Mouse (Mus musculus) heart, postnatal 0 days (tissue): ENCODE measurements around the gene Rbfox2. TPM values are rescaled to one million over a fixed set of nuclear protein-coding genes. Genes with fewer than 3 reads are reported as not detected.

Experiments used
- ATAC-seq: fragments of 200-750 bp; cut with Nextera tagmentation; 2 replicates; pipeline ENCODE4 v1.8.0; 2017; ENCODE audit warnings: low read depth, moderate number of reproducible peaks, moderate library complexity; ENCODE audit not compliant: insufficient read depth
- DNase-seq: peaks from one replicate; pipeline ENCODE4 v3.0.0-alpha.2; 2016; ENCODE audit warnings: low spot score
- H3K27ac ChIP-seq: fragments of 300-500 bp; sonication (generic); 2 replicates; pipeline ENCODE4 v1.5.1; 2014; ENCODE audit warnings: low read depth, mild to moderate bottlenecking
- H3K27me3 ChIP-seq: fragments of 300-500 bp; sonication (generic); 2 replicates; pipeline ENCODE4 v1.6.1; 2014; ENCODE audit warnings: low read length, mixed read lengths; ENCODE audit not compliant: control insufficient read depth, insufficient read depth
- H3K36me3 ChIP-seq: fragments of 300-500 bp; sonication (generic); replicated peaks from 2 replicates; pipeline ENCODE4 v1.6.1; 2014; ENCODE audit warnings: low read length, mixed read lengths; ENCODE audit not compliant: control insufficient read depth, insufficient read depth
- H3K4me1 ChIP-seq: fragments of 300-500 bp; sonication (generic); 2 replicates; pipeline ENCODE4 v1.6.1; 2014; ENCODE audit warnings: antibody characterized with exemption; ENCODE audit not compliant: control insufficient read depth, insufficient read depth
- H3K4me2 ChIP-seq: fragments of 300-500 bp; sonication (generic); 2 replicates; pipeline ENCODE4 v1.6.1; 2014; ENCODE audit warnings: low read depth, mild to moderate bottlenecking, low read length, moderate library complexity
- H3K4me3 ChIP-seq: fragments of 300-500 bp; sonication (generic); 2 replicates; pipeline ENCODE4 v1.5.1; 2014; ENCODE audit warnings: low read depth, low read length
- H3K9ac ChIP-seq: fragments of 300-500 bp; sonication (generic); replicated peaks from 2 replicates; pipeline ENCODE4 v1.6.1; 2014; ENCODE audit warnings: low read depth, low read length, mixed read lengths
- H3K9me3 ChIP-seq: fragments of 300-500 bp; sonication (generic); replicated peaks from 2 replicates; pipeline ENCODE4 v1.6.1; 2016; ENCODE audit warnings: low read length; ENCODE audit not compliant: control insufficient read depth
- CTCF ChIP-seq: IDR thresholded peaks from 2 replicates; pipeline ENCODE4 v1.5.1; 2016; ENCODE audit warnings: antibody characterized with exemption, control low read depth, low read depth
- EP300 ChIP-seq: IDR thresholded peaks from 2 replicates; pipeline ENCODE4 v1.6.1; 2016; ENCODE audit warnings: antibody characterized with exemption, low read depth
- WGBS: fragments of 180-500 bp; shearing (Covaris S2); extraction: QIAGEN DNeasy Blood & Tissue Kit; methylation state at CpG from one replicate; pipeline ENCODE4 v1.1.7; 2014; 5-methylcytosine and 5-hydroxymethylcytosine counted together
- polyA plus RNA-seq: library from polyadenylated mRNA; unstranded; fragments of >200 nt; fragmentation: Nextera tagmentation; extraction: Ambion mirVana; gene quantifications from 2 replicates; pipeline ENCODE4 v1.2.1, GENCODE M21; 2015
- total RNA-seq: library from RNA; depleted of rRNA; stranded (reverse); fragments of >200 nt; gene quantifications from 2 replicates; pipeline ENCODE4 v1.2.3, GENCODE M21; 2014; ENCODE audit warnings: low replicate concordance

The Rbfox2 gene
- total and polyA plus RNA-seq, 2 experiments from 2014 or later = 49.1 to 143 TPM

DNA sequence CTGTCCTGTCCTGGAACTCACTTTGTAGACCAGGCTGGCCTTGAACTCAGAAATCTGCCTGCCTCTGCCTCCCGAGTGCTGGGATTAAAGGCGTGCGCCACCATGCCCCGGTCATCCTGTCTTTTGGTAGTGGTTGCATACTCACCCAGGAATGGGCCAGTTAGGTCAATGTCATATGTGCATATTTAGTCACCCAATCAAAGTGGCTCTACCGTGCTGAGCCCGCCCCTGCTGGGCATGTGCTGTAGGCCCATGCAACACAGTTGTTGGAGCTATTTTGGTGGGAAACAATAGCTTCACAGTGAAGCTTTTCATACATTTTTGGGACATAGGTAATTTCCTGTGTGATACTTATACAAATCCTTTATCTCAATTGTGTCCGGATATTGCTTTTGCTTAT lies 187.1 kb downstream of the Rbfox2 start:
- ATAC-seq (no peak), DNase-seq (no peak)
- no peak for TF ChIP-seq CTCF
- TF ChIP-seq EP300 = no peak
- Histone ChIP-seq H3K4me3 (no peak overlapping the region), H3K4me1 (peaks cover 11% of the 10 kb centered on the region; the same call in 1 of the 2 replicates), H3K36me3 (peaks cover 22% of the 10 kb centered on the region), H3K4me2 (no peak overlapping the region), H3K27ac (no peak overlapping the region), H3K9me3 (no peaks in the 10 kb centered on the region), H3K27me3 (no peaks in the 10 kb centered on the region), H3K9ac (no peak overlapping the region)
- WGBS = 82% methylated on average over 7 of the region's 7 CpGs

DNA sequence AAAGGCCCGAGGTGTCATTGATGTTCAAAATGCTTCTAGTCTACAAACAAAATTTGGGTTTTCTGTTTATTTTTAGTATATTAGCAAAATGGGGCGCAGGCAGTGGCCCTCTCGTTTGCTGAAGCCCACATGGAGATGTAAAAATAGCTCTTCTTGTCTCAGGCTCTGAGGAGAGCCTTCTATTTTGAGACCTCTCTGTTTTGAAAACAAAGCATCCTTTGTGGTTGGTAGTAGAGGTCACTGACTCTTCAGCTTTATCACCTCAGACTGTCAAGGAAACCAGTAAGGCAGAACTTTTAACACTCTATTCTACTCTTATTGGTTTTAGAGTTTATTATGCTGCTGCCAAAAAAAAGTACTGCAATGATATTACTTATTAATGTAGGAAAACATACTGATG lies 189.6 kb downstream of the Rbfox2 start:
- 20% methylated on average over 3 of the region's 3 CpGs for WGBS
- peaks cover 46% of the 10 kb centered on the region for H3K36me3 ChIP-seq
- no peak overlapping the region for H3K9ac ChIP-seq
- peak overlapping the region; percentile 46; the same call in 1 of the 2 replicates for H3K27ac ChIP-seq
- no peaks in the 10 kb centered on the region for H3K9me3 ChIP-seq
- DNase-seq (peak; percentile 51), ATAC-seq (no peak)
- H3K27me3 ChIP-seq = no peaks in the 10 kb centered on the region
- no peak for TF ChIP-seq CTCF
- no peak for TF ChIP-seq EP300
- no peak overlapping the region for H3K4me3 ChIP-seq
- peaks cover 11% of the 10 kb centered on the region; the same call in 1 of the 2 replicates for H3K4me1 ChIP-seq
- H3K4me2 ChIP-seq = peak overlapping the region; percentile 21; the same call in 1 of the 2 replicates

DNA sequence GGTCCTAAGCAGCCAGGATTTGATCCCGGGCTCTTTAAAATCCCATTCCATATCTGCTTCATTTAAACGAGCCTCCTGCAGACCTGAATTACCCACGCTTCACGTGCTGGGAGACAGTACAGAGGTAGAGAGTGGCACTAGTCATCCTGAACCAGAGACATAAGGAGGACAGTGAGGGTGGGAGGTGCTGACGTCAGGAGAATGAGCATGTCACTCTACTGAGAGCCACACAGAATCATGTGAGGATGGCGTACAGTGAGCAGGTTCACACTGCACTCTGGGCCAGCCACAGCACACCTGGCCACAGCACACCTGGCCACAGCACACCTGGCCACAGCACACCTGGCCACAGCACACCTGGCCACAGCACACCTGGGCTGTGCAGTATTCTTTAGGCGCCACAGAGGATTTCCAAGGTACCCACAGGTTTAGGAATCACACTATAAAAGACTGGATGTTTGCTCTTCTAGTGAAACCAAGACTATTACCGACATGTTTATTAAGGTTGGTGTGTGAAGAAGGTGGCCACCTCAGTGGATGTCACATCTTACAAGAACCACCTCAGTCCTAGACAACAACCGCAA lies 190.6 kb downstream of the Rbfox2 start:
- Histone ChIP-seq H3K27me3 (no peaks in the 10 kb centered on the region), H3K36me3 (peaks cover 55% of the 10 kb centered on the region), H3K9ac (no peak overlapping the region), H3K9me3 (no peaks in the 10 kb centered on the region), H3K4me3 (no peak overlapping the region), H3K4me1 (peaks cover 11% of the 10 kb centered on the region; the same call in 1 of the 2 replicates), H3K27ac (no peak overlapping the region), H3K4me2 (no peak overlapping the region)
- ATAC-seq (no peak), DNase-seq (no peak)
- WGBS = 67% methylated on average over 9 of the region's 9 CpGs
- TF ChIP-seq EP300 (no peak), CTCF (no peak)

DNA sequence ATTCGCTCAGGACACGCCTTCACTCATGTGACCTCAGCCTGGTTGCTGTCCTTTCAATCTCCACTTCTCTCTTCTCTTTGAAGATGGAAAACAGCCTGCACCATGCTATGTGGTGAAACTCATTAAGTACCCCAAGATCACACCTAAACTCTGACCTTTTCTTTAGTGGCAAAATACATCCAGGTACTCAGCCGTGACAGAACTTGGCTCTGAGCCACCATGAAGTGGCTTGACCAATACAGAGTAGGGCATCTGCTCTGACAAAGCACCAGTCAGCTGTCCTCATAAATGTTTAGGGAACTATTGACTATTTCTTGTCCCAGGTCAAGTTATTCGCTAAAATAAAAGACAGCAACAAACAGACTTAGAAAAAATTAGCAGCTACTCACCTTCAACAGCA lies 191.3 kb downstream of the Rbfox2 start:
- Histone ChIP-seq H3K9me3 (no peaks in the 10 kb centered on the region), H3K4me3 (no peak overlapping the region), H3K4me1 (peaks cover 11% of the 10 kb centered on the region; the same call in 1 of the 2 replicates), H3K9ac (no peak overlapping the region), H3K36me3 (peaks cover 53% of the 10 kb centered on the region), H3K4me2 (no peak overlapping the region), H3K27me3 (no peaks in the 10 kb centered on the region), H3K27ac (no peak overlapping the region)
- TF ChIP-seq CTCF = no peak
- no peak for TF ChIP-seq EP300
- ATAC-seq (no peak), DNase-seq (no peak)
- 60% methylated on average over 4 of the region's 4 CpGs for WGBS

- Histone ChIP-seq H3K27me3 (no peaks in the 10 kb centered on the region), H3K4me3 (no peak overlapping the region), H3K4me2 (no peak overlapping the region), H3K36me3 (peaks cover 62% of the 10 kb centered on the region), H3K9ac (no peak overlapping the region), H3K27ac (no peak overlapping the region), H3K4me1 (peaks cover 11% of the 10 kb centered on the region; the same call in 1 of the 2 replicates), H3K9me3 (no peaks in the 10 kb centered on the region)
- WGBS = 91% methylated on average over 9 of the region's 9 CpGs
- no peak for TF ChIP-seq CTCF
- TF ChIP-seq EP300 = no peak
- DNase-seq = no peak
- ATAC-seq = no peak
These were observed 193.2 kb downstream of the Rbfox2 start for GRCm38 (mm10) chr15:77113591-77113990.

DNA sequence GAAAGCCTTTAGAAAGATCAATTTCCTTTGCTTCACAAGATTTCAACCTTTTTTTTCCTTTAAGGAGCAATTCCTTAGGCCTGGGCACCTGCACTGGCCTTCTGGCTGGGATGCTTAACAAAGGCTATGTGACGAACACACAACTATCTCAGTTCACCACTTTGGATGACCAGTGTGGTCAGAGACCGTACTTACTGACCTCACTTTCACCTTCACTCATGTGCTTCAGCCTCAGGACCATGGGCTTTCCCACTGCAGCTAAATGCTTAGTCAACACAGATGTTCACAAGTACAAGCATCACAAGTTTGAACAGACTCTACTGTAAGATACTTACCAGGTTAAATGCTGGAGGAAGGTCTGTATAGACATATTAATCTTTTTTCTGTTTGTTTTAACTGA lies 194.4 kb downstream of the Rbfox2 start:
- Histone ChIP-seq H3K27me3 (no peaks in the 10 kb centered on the region), H3K4me2 (no peak overlapping the region), H3K9me3 (no peaks in the 10 kb centered on the region), H3K27ac (no peak overlapping the region), H3K4me3 (no peak overlapping the region), H3K9ac (no peak overlapping the region), H3K36me3 (peaks cover 62% of the 10 kb centered on the region), H3K4me1 (peaks cover 11% of the 10 kb centered on the region; the same call in 1 of the 2 replicates)
- WGBS = 79% methylated on average over 2 of the region's 2 CpGs
- TF ChIP-seq CTCF (no peak), EP300 (no peak)
- ATAC-seq = no peak
- no peak for DNase-seq
